Mouse (Mus musculus) lung, postnatal 0 days (tissue): ENCODE measurements around the gene Ccdc60.
A peak's percentile ranks its signal among the peaks of the same experiment; 100 is the strongest.

Source experiments
- CTCF ChIP-seq: IDR thresholded peaks from 2 replicates; pipeline ENCODE4 v1.5.1; 2016; ENCODE audit warnings: antibody characterized with exemption, mild to moderate bottlenecking
- EP300 ChIP-seq: IDR thresholded peaks from 2 replicates; pipeline ENCODE4 v1.6.1; 2016; ENCODE audit warnings: antibody characterized with exemption, mild to moderate bottlenecking, control low read depth

- TF ChIP-seq CTCF (peak; percentile 83), EP300 (no peak)
These were observed 56.7 kb downstream of the Ccdc60 start for GRCm38 (mm10) chr5:116231841-116232643.
